Mouse (Mus musculus): ENCODE results near the gene Catsperb. TPM values are rescaled to one million over a fixed set of nuclear protein-coding genes. Genes with fewer than 3 reads are reported as not detected.

Catsperb gene
- polyA plus RNA-seq, 1 experiment from 2014 or later: not detected

DNA sequence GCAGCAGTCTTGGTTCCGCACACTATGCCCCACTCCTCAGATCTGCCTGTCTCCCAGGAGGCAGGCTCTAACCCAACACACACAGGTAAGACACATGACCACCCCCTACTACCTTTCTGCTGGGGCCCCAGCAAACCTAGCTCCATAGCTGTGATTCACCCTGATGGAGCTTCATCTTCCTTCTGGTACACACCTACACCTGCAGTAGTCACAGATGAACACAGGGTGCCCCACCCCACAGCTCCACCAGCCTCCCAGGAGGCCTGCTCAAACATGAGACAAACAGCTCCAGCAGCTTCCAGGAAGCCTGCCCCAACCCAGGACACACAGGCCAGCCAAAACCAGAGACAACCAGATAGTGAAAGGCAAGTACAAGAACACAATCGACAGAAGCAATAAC, 263.0 kb downstream of the Catsperb start:
- Histone ChIP-seq H3K4me3 (ENCODE audit: low read depth, low read length) (no peak overlapping the region), H3K4me1 (replicated peaks; ENCODE audit: control insufficient read depth, insufficient read depth, low read length) (no peaks in the 10 kb centered on the region), H3K36me3 (ENCODE audit: control insufficient read depth, insufficient read depth, low read length) (no peaks in the 10 kb centered on the region), H3K9me3 (ENCODE audit: control insufficient read depth, low read length) (no peaks in the 10 kb centered on the region), H3K27me3 (replicated peaks; ENCODE audit: control insufficient read depth, insufficient read depth, low read length) (no peaks in the 10 kb centered on the region), H3K9ac (ENCODE audit: low read length) (no peak overlapping the region), H3K27ac (ENCODE audit: low read depth) (no peak overlapping the region), H3K4me2 (ENCODE audit: low read length) (no peak overlapping the region)
- WGBS: 93% methylated on average over 2 of the region's 2 CpGs
- DNase-seq (ENCODE audit: low spot score) (no peak), ATAC-seq (replicated peaks; ENCODE audit: low FRiP score, low TSS enrichment, low read depth) (no peak)

Small RNAs within 50 kb of the gene (microRNA-seq; reads per million reads assigned to microRNA genes)
- gene Gm24542: not detected
